ENCODE assay signal across 15 mouse cellular contexts in genomic region chr6:90691935-90692334, GRCm38 (mm10).
DNase-seq lines count a peak whose midpoint lies in the region; TF ChIP-seq lines count a peak whose summit lies in the region.
"Had no signal": no experiment of that assay in that cellular context is flagged by ENCODE, and none has a peak within 500 bp of the region (broad histone marks: within the 10 kb centered on the region; RNA-seq: fewer than 3 reads in every experiment).

No protein-coding gene starts in this region.

- peak; percentile 69 to 86 for DNase-seq in adrenal gland, adult (ENCODE audit: inconsistent age in 2 of 2, low spot score in 1 of 2)
- no peak for DNase-seq in adrenal gland, postnatal 4 days (ENCODE audit: low spot score in 2 of 2)
- peak; percentile 61 for DNase-seq in adrenal gland, postnatal 14 days
- no peak for DNase-seq in adrenal gland, postnatal 25 days
- no peak for DNase-seq in layer of hippocampus, adult 2 months (ENCODE audit: low spot score in 2 of 2)
- DNase-seq in layer of hippocampus, postnatal 36 days, result no peak
- DNase-seq: gastrocnemius, postnatal 25 days; heart, adult 18-20 months; heart, postnatal 14 days; kidney, adult 2 months had no signal

- no peak overlapping the region for H3K4me3 ChIP-seq in layer of hippocampus, adult 2 months
- H3K4me3 ChIP-seq: forebrain, embryonic 10.5 days; forebrain, embryonic 13.5 days; heart, embryonic 13.5 days; hindbrain, embryonic 12.5 days; hindbrain, embryonic 15.5 days had no signal

- TF ChIP-seq CTCF in layer of hippocampus, adult 2 months (conservative IDR thresholded peaks at IDR 0.05), result no peak

- peak overlapping the region; percentile 32; the same call in 1 of the 2 replicates for H3K27ac ChIP-seq in layer of hippocampus, adult 2 months
- H3K27ac ChIP-seq: forebrain, embryonic 10.5 days; forebrain, embryonic 13.5 days; heart, embryonic 13.5 days; hindbrain, embryonic 12.5 days; hindbrain, embryonic 15.5 days had no signal

Comparison
In these comparisons a context has a peak if more than half of its experiments do, and no peak if none do; other contexts are left out.
1. DNase-seq: peak in adrenal gland, adult (2 of 2) and adrenal gland, postnatal 14 days (single experiment); none in adrenal gland, postnatal 4 days (0 of 2), adrenal gland, postnatal 25 days (single experiment), layer of hippocampus, adult 2 months (0 of 2) and layer of hippocampus, postnatal 36 days (0 of 2).